Mouse (Mus musculus) liver, embryonic 14.5 days (tissue): ENCODE measurements around the gene Vps4b.

Experiments used
- CTCF ChIP-seq: IDR thresholded peaks from 2 replicates; pipeline ENCODE4 v1.5.1; 2016; ENCODE audit warnings: antibody characterized with exemption, low read depth, control low read depth
- EP300 ChIP-seq: IDR thresholded peaks from 2 replicates; pipeline ENCODE4 v1.6.1; 2016; ENCODE audit warnings: antibody characterized with exemption, low read depth

- TF ChIP-seq CTCF (no peak), EP300 (no peak)
These were observed 60.3 kb downstream of the Vps4b start for GRCm38 (mm10) chr1:106736211-106736610.
